Mouse (Mus musculus) testis, adult 2 months (tissue): ENCODE measurements at regions not wholly inside any gene's neighbourhood (a gene's known extent, or its start where the extent isn't known, plus 50 kb on each side); places are given as distances from the start of the nearest gene placed in this dataset.

Experiments
- CTCF ChIP-seq: fragments of 200-500 bp; IDR thresholded peaks from 2 replicates; pipeline ENCODE4 v1.5.1; 2012; ENCODE audit warnings: low read depth, mild to moderate bottlenecking, inconsistent platforms, low read length, moderate library complexity; ENCODE audit not compliant: control insufficient read depth, insufficient read depth, insufficient replicate concordance
- POLR2A ChIP-seq: fragments of 200-500 bp; IDR thresholded peaks from 2 replicates; pipeline ENCODE4 v1.6.1; 2012; ENCODE audit warnings: low read depth, mild to moderate bottlenecking, inconsistent platforms, low read length, moderate library complexity; ENCODE audit not compliant: control insufficient read depth

GRCm38 (mm10) chr17:87563375-87563774, 72.4 kb upstream of the Epcam start:
- no peak for TF ChIP-seq CTCF
- TF ChIP-seq POLR2A, result no peak
